In genomic region chr4:129541868-129542591, GRCm38 (mm10) we compare ENCODE assay signal across 8 mouse cellular contexts. TPM values are rescaled to one million over a fixed set of nuclear protein-coding genes. Genes with fewer than 3 reads are reported as not detected.
DNase-seq lines count a peak whose midpoint lies in the region; ATAC-seq lines count a peak whose summit lies in the region.

No protein-coding gene starts in this region.

- peak overlapping the region; percentile 89 for H3K9ac ChIP-seq in heart, embryonic 11.5 days (ENCODE audit: low read depth, low read length)
- H3K9ac ChIP-seq in embryonic facial prominence, embryonic 13.5 days, result peak overlapping the region; percentile 91
- H3K9ac ChIP-seq in hindbrain, embryonic 16.5 days (ENCODE audit: low read depth, low read length), result peak overlapping the region; percentile 74
- H3K9ac ChIP-seq in liver, embryonic 16.5 days (ENCODE audit: low read depth, low read length), result peak overlapping the region; percentile 98

- WGBS in heart, embryonic 11.5 days (ENCODE audit: insufficient replicate concordance), result under 1% methylated on average over 30 of the region's 30 CpGs
- WGBS in embryonic facial prominence, embryonic 13.5 days, result under 1% methylated on average over 30 of the region's 30 CpGs
- WGBS in hindbrain, embryonic 16.5 days, result under 1% methylated on average over 30 of the region's 30 CpGs
- 0% methylated on average over 30 of the region's 30 CpGs for WGBS in liver, embryonic 16.5 days (ENCODE audit: insufficient replicate concordance)

- peak overlapping the region; percentile 90 for H3K4me3 ChIP-seq in heart, embryonic 11.5 days (ENCODE audit: low read depth, low read length)
- H3K4me3 ChIP-seq in embryonic facial prominence, embryonic 13.5 days, result peak overlapping the region; percentile 78
- peak overlapping the region; percentile 57 for H3K4me3 ChIP-seq in hindbrain, embryonic 16.5 days (ENCODE audit: low read length)
- H3K4me3 ChIP-seq in liver, embryonic 16.5 days (ENCODE audit: low read depth, low read length), result peak overlapping the region; percentile 98

- no peaks in the 10 kb centered on the region for H3K27me3 ChIP-seq in heart, embryonic 11.5 days (ENCODE audit: control insufficient read depth, insufficient read depth, low read length)
- H3K27me3 ChIP-seq in embryonic facial prominence, embryonic 13.5 days, result no peaks in the 10 kb centered on the region
- no peaks in the 10 kb centered on the region for H3K27me3 ChIP-seq in hindbrain, embryonic 16.5 days (replicated peaks; ENCODE audit: control insufficient read depth, insufficient read depth, low read length)
- no peaks in the 10 kb centered on the region for H3K27me3 ChIP-seq in liver, embryonic 16.5 days (ENCODE audit: control insufficient read depth, insufficient read depth, low read depth, low read length)

- peak overlapping the region; percentile 77; the same call in 1 of the 2 replicates for H3K27ac ChIP-seq in heart, embryonic 11.5 days (ENCODE audit: low read depth, low read length)
- peak overlapping the region; percentile 85 for H3K27ac ChIP-seq in embryonic facial prominence, embryonic 13.5 days
- peak overlapping the region; percentile 63 for H3K27ac ChIP-seq in hindbrain, embryonic 16.5 days (ENCODE audit: low read depth, low read length)
- H3K27ac ChIP-seq in liver, embryonic 16.5 days (ENCODE audit: low read length), result peak overlapping the region; percentile 89

- H3K4me2 ChIP-seq in heart, embryonic 11.5 days, result peak overlapping the region; percentile 80
- peak overlapping the region; percentile 72 for H3K4me2 ChIP-seq in embryonic facial prominence, embryonic 13.5 days
- peak overlapping the region; percentile 65 for H3K4me2 ChIP-seq in hindbrain, embryonic 16.5 days (ENCODE audit: low read length)
- peak overlapping the region; percentile 86 for H3K4me2 ChIP-seq in liver, embryonic 16.5 days (ENCODE audit: low read depth, low read length)

- no peaks in the 10 kb centered on the region for H3K9me3 ChIP-seq in heart, embryonic 11.5 days (replicated peaks; ENCODE audit: control insufficient read depth, low read length)
- no peaks in the 10 kb centered on the region for H3K9me3 ChIP-seq in embryonic facial prominence, embryonic 13.5 days
- no peaks in the 10 kb centered on the region for H3K9me3 ChIP-seq in hindbrain, embryonic 16.5 days (ENCODE audit: control insufficient read depth, low read length)
- H3K9me3 ChIP-seq in liver, embryonic 16.5 days (replicated peaks; ENCODE audit: control insufficient read depth, low read length), result no peaks in the 10 kb centered on the region

- peaks cover 13% of the 10 kb centered on the region; the same call in 1 of the 2 replicates for H3K4me1 ChIP-seq in heart, embryonic 11.5 days (ENCODE audit: control insufficient read depth, insufficient read depth, low read length)
- H3K4me1 ChIP-seq in embryonic facial prominence, embryonic 13.5 days, result peaks cover 9% of the 10 kb centered on the region
- H3K4me1 ChIP-seq in hindbrain, embryonic 16.5 days (ENCODE audit: control insufficient read depth, insufficient read depth, low read depth, low read length), result peaks cover 8% of the 10 kb centered on the region
- H3K4me1 ChIP-seq in liver, embryonic 16.5 days (ENCODE audit: control insufficient read depth, low read depth, low read length), result peaks cover 17% of the 10 kb centered on the region

- ATAC-seq in heart, embryonic 11.5 days (replicated peaks; ENCODE audit: insufficient number of reproducible peaks, low FRiP score, low TSS enrichment), result no peak
- no peak for ATAC-seq in embryonic facial prominence, embryonic 13.5 days (ENCODE audit: insufficient number of reproducible peaks, insufficient read depth, low FRiP score, low TSS enrichment, low read depth)
- ATAC-seq in hindbrain, embryonic 16.5 days, result peak; percentile 57
- ATAC-seq in liver, embryonic 16.5 days (ENCODE audit: low read depth), result no peak

- no peak for DNase-seq in heart, adult 8-10 months (ENCODE audit: low spot score)
- peak; percentile 20 for DNase-seq in adrenal gland, adult 8-10 months
- peak; percentile 36 for DNase-seq in spleen, adult 12 weeks (ENCODE audit: low spot score)
- no peak for DNase-seq in layer of hippocampus, adult 9-10 months (ENCODE audit: low spot score)

- H3K36me3 ChIP-seq in heart, embryonic 11.5 days (ENCODE audit: control insufficient read depth, insufficient read depth, low read length), result no peaks in the 10 kb centered on the region; the same call in 1 of the 2 replicates
- H3K36me3 ChIP-seq in embryonic facial prominence, embryonic 13.5 days, result peaks cover 23% of the 10 kb centered on the region
- H3K36me3 ChIP-seq in hindbrain, embryonic 16.5 days (ENCODE audit: control insufficient read depth, insufficient read depth, low read length), result no peaks in the 10 kb centered on the region
- peaks cover 4% of the 10 kb centered on the region for H3K36me3 ChIP-seq in liver, embryonic 16.5 days (ENCODE audit: control insufficient read depth, insufficient read depth)

RNA-seq across cellular contexts. Expression of gene Hdac1, which starts 0.5 kb away (rescaled TPM):
- polyA plus RNA-seq in heart, embryonic 11.5 days (2014; fragmentation: Nextera tagmentation; extraction: Ambion mirVana), result 154 and 175 TPM in 2 replicates
- total RNA-seq in heart, adult 8-10 months (2022), result 10 to 100 TPM; 11.4 to 15.0 (median 12.8) TPM
- 10 to 100 TPM; 41.0 to 84.1 (median 61.0) TPM for total RNA-seq in adrenal gland, adult 8-10 months (2022)
- 237 and 240 TPM in 2 replicates for polyA plus RNA-seq in embryonic facial prominence, embryonic 13.5 days (2015; fragmentation: Nextera tagmentation; extraction: Ambion mirVana)
- 80.5 and 90.0 TPM in 2 replicates for polyA plus RNA-seq in hindbrain, embryonic 16.5 days (2015; fragmentation: Nextera tagmentation; extraction: Ambion mirVana)
- polyA plus RNA-seq in liver, embryonic 16.5 days (2015; fragmentation: Nextera tagmentation; extraction: Ambion mirVana), result 82.1 and 89.8 TPM in 2 replicates

RNA-seq across cellular contexts. Expression of gene Marcksl1, which starts 28.6 kb away (rescaled TPM):
- polyA plus RNA-seq in heart, embryonic 11.5 days (2014; fragmentation: Nextera tagmentation; extraction: Ambion mirVana), result 506 and 517 TPM in 2 replicates
- 1 to 10 TPM; 2.3 to 3.3 (median 3.2) TPM for total RNA-seq in heart, adult 8-10 months (2022)
- 10 to 100 TPM; 36.0 to 48.0 (median 43.9) TPM for total RNA-seq in adrenal gland, adult 8-10 months (2022)
- polyA plus RNA-seq in embryonic facial prominence, embryonic 13.5 days (2015; fragmentation: Nextera tagmentation; extraction: Ambion mirVana), result 839 and 1,023 TPM in 2 replicates
- 1,546 and 1,575 TPM in 2 replicates for polyA plus RNA-seq in hindbrain, embryonic 16.5 days (2015; fragmentation: Nextera tagmentation; extraction: Ambion mirVana)
- polyA plus RNA-seq in liver, embryonic 16.5 days (2015; fragmentation: Nextera tagmentation; extraction: Ambion mirVana), result 36.6 and 41.4 TPM in 2 replicates

RNA-seq across cellular contexts. Expression of gene Lck, which starts 31.4 kb away (rescaled TPM):
- 3.6 and 4.6 TPM in 2 replicates for polyA plus RNA-seq in heart, embryonic 11.5 days (2014; fragmentation: Nextera tagmentation; extraction: Ambion mirVana)
- total RNA-seq in heart, adult 8-10 months (2022), result 1 to 10 TPM in 1 of 4 experiments, under 1 TPM in 2, not detected in 1; 0.14 to 1.3 (median 0.53) TPM
- 1 to 10 TPM; 1.9 to 3.5 (median 2.6) TPM for total RNA-seq in adrenal gland, adult 8-10 months (2022)
- polyA plus RNA-seq in embryonic facial prominence, embryonic 13.5 days (2015; fragmentation: Nextera tagmentation; extraction: Ambion mirVana), result 7.4 and 9.5 TPM in 2 replicates
- polyA plus RNA-seq in hindbrain, embryonic 16.5 days (2015; fragmentation: Nextera tagmentation; extraction: Ambion mirVana), result 13.5 and 13.9 TPM in 2 replicates
- 3.1 and 3.2 TPM in 2 replicates for polyA plus RNA-seq in liver, embryonic 16.5 days (2015; fragmentation: Nextera tagmentation; extraction: Ambion mirVana)

RNA-seq across cellular contexts. Expression of gene Fam167b, which starts 36.3 kb away (rescaled TPM):
- 3.6 TPM in 2 replicates for polyA plus RNA-seq in heart, embryonic 11.5 days (2014; fragmentation: Nextera tagmentation; extraction: Ambion mirVana)
- total RNA-seq in heart, adult 8-10 months (2022), result under 1 TPM in 2 of 4 experiments, not detected in 2; 0.35 to 0.55 TPM
- total RNA-seq in adrenal gland, adult 8-10 months (2022), result 10 to 100 TPM; 25.5 to 43.5 (median 29.0) TPM
- 3.4 and 5.8 TPM in 2 replicates for polyA plus RNA-seq in embryonic facial prominence, embryonic 13.5 days (2015; fragmentation: Nextera tagmentation; extraction: Ambion mirVana)
- 0.35 and 0.58 TPM in 2 replicates for polyA plus RNA-seq in hindbrain, embryonic 16.5 days (2015; fragmentation: Nextera tagmentation; extraction: Ambion mirVana)
- polyA plus RNA-seq in liver, embryonic 16.5 days (2015; fragmentation: Nextera tagmentation; extraction: Ambion mirVana), result 6.9 and 7.5 TPM in 2 replicates

RNA-seq across cellular contexts. Expression of gene Fam229a, which starts 51.0 kb away (rescaled TPM):
- polyA plus RNA-seq in heart, embryonic 11.5 days (2014; fragmentation: Nextera tagmentation; extraction: Ambion mirVana), result not detected in 2 replicates
- not detected for total RNA-seq in heart, adult 8-10 months (2022)
- 1 to 10 TPM in 1 of 4 experiments, not detected in 3; 1.2 TPM for total RNA-seq in adrenal gland, adult 8-10 months (2022)
- polyA plus RNA-seq in embryonic facial prominence, embryonic 13.5 days (2015; fragmentation: Nextera tagmentation; extraction: Ambion mirVana), result not detected in 2 replicates
- polyA plus RNA-seq in hindbrain, embryonic 16.5 days (2015; fragmentation: Nextera tagmentation; extraction: Ambion mirVana), result 0.81 and 1.4 TPM in 2 replicates
- 0.23 and 0.60 TPM in 2 replicates for polyA plus RNA-seq in liver, embryonic 16.5 days (2015; fragmentation: Nextera tagmentation; extraction: Ambion mirVana)

Comparison
In these comparisons a context has a peak if more than half of its experiments do, and no peak if none do; other contexts are left out.
1. DNase-seq: peak in adrenal gland, adult 8-10 months (single experiment) and spleen, adult 12 weeks (single experiment); none in heart, adult 8-10 months (single experiment) and layer of hippocampus, adult 9-10 months (single experiment).
2. RNA of gene Marcksl1, which starts 28.6 kb away (polyA plus RNA-seq): 1,546 to 1,575 TPM in hindbrain, embryonic 16.5 days, 839 to 1,023 TPM in embryonic facial prominence, embryonic 13.5 days and 506 to 517 TPM in heart, embryonic 11.5 days; 36.6 to 41.4 TPM in liver, embryonic 16.5 days; every median in the first group is over 10 times any median in the second.
3. Peak in every context shown above with its lines, with median percentiles within 50 percentile points of each other: H3K27ac ChIP-seq, H3K4me2 ChIP-seq, H3K4me3 ChIP-seq and H3K9ac ChIP-seq.